Mouse (Mus musculus) adrenal gland, adult 2 months (tissue): ENCODE measurements around the gene Mymx. TPM values are rescaled to one million over a fixed set of nuclear protein-coding genes. Genes with fewer than 3 reads are reported as not detected.

Experiments used
- DNase-seq: peaks from one replicate; pipeline ENCODE4 v3.0.0; 2021
- polyA plus RNA-seq: library from polyadenylated mRNA; depleted of rRNA; stranded (reverse); fragments of >200 nt; gene quantifications from 2 replicates; pipeline ENCODE4 v1.2.3, GENCODE M21; 2012; rRNA removed
- total RNA-seq, 2 experiments: library from RNA; stranded (reverse); gene quantifications; 2 replicates each; pipeline ENCODE4 v1.2.3; 2021

Mymx gene
- total and polyA plus RNA-seq, 3 experiments: 0.18 TPM; not detected in 2

DNA sequence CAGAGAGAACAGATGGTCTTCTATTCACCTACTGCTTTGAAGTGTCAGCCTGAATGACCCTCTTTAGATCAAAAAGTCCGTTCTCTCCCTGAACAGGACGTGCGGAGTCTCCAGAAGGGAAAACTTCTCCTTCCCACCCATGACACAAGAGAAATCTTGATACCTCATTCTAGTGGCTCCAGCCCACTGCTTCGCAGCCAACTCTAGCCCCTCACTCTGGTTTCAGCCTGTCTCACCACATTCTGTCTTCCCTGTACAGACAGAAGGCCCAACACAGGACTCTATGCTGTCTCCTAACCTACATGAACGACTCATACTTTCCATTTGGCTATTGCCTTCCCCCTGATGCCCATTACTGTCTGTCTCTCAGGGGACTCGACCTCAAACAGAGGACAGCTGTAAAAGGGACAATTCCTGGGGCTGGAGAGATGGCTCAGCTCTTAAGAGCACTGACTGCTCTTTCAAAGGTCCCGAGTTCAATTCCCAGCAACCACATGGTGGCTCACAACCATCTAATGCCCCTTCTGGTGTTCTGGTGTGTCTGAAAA, 50.6 kb downstream of the Mymx start:
- no peak for DNase-seq

Other genes starting within 250 kb of the Mymx start
- gene Cdc5l, start 168.4 kb downstream of the Mymx start, total RNA-seq: 10 to 100 TPM; 40.8 to 49.8 TPM
- gene Cdc5l, start 168.4 kb downstream of the Mymx start, polyA plus RNA-seq: 3.0 and 3.9 TPM in 2 replicates
- gene Spats1, start 126.7 kb downstream of the Mymx start, total RNA-seq: not detected
- gene Spats1, start 126.7 kb downstream of the Mymx start, polyA plus RNA-seq: 0.08 TPM in 1 of 2 replicates, not detected in the other
- gene Aars2, start 95.3 kb downstream of the Mymx start, total RNA-seq: 10 to 100 TPM; 13.3 to 17.6 TPM
- 22.7 and 23.3 TPM in 2 replicates for gene Aars2, start 95.3 kb downstream of the Mymx start, polyA plus RNA-seq
- not detected for gene Tcte1, start 78.7 kb downstream of the Mymx start, total RNA-seq
- gene Tcte1, start 78.7 kb downstream of the Mymx start, polyA plus RNA-seq: not detected in 2 replicates
- gene Tmem151b, start 52.4 kb downstream of the Mymx start, total RNA-seq: under 1 TPM; 0.06 to 0.17 TPM
- 0.09 and 0.74 TPM in 2 replicates for gene Tmem151b, start 52.4 kb downstream of the Mymx start, polyA plus RNA-seq
- gene Nfkbie, start 46.4 kb downstream of the Mymx start, total RNA-seq: 1 to 10 TPM; 3.0 to 5.6 TPM
- 5.2 and 6.4 TPM in 2 replicates for gene Nfkbie, start 46.4 kb downstream of the Mymx start, polyA plus RNA-seq
- gene Slc35b2, start 38.2 kb downstream of the Mymx start, total RNA-seq: 10 to 100 TPM; 43.6 to 59.7 TPM
- gene Slc35b2, start 38.2 kb downstream of the Mymx start, polyA plus RNA-seq: 167 and 198 TPM in 2 replicates
- gene Hsp90ab1, start 28.8 kb downstream of the Mymx start, total RNA-seq: 1,000 to 10,000 TPM; 1,973 to 2,851 TPM
- 197 and 291 TPM in 2 replicates for gene Hsp90ab1, start 28.8 kb downstream of the Mymx start, polyA plus RNA-seq
- 100 to 1,000 TPM; 104 to 197 TPM for gene Slc29a1, start 2.5 kb downstream of the Mymx start, total RNA-seq
- 288 and 410 TPM in 2 replicates for gene Slc29a1, start 2.5 kb downstream of the Mymx start, polyA plus RNA-seq
- gene Capn11, start 57.2 kb upstream of the Mymx start, total RNA-seq: under 1 TPM; 0.59 to 0.95 TPM
- 0.03 TPM in 1 of 2 replicates, not detected in the other for gene Capn11, start 57.2 kb upstream of the Mymx start, polyA plus RNA-seq
- gene Mrpl14, start 84.2 kb upstream of the Mymx start, total RNA-seq: 100 to 1,000 TPM; 126 to 132 TPM
- 223 and 257 TPM in 2 replicates for gene Mrpl14, start 84.2 kb upstream of the Mymx start, polyA plus RNA-seq
- 10 to 100 TPM; 37.9 to 54.8 TPM for gene Tmem63b, start 84.8 kb upstream of the Mymx start, total RNA-seq
- gene Tmem63b, start 84.8 kb upstream of the Mymx start, polyA plus RNA-seq: 68.9 and 71.9 TPM in 2 replicates
- gene 1600014C23Rik, start 131.7 kb upstream of the Mymx start, total RNA-seq: not detected
- not detected in 2 replicates for gene 1600014C23Rik, start 131.7 kb upstream of the Mymx start, polyA plus RNA-seq